Mouse (Mus musculus): ENCODE measurements around the gene Dazl.
"Not testable (repeated sequence)": the region's sequence is repeated elsewhere in the genome, so short reads cannot be mapped to it uniquely, and the experiment has no call there.

The Dazl gene

DNA sequence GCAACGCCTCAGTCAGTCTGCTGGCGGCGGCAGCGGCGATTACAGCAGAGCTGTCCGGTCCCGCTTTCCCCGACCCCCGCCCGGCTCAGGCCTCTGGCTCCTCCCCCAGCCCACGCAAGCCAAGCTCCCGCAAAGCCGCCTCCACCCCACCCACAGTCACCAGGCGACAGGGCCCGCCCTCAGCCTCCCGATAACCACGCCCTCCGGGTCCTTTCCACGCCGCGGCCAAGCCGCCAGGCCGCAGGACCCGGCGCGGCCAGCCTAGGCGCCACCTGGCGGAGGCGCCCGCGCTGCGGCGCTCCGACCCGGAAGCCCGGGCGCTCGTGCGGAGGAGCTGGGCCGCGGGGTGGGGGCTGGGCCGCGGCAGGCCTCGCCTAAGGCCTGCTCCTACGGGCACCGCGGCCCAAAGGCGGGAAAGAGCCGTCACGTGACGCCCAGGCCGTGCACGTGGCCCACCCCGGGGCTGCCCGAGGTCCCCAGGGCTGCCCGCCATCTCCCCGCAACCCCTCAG, 720 bp downstream of the Dazl start:
- in situ Hi-C loops (cut with MboI; ENCODE audit: unreplicated experiment in 2 of 2), result loop anchor here (10.0 to 25.0 kb wide), 4 partner anchors 212 to 1495 kb away; partner anchors contain the start of gene Plcl2 (in 1 of the 2)

DNA sequence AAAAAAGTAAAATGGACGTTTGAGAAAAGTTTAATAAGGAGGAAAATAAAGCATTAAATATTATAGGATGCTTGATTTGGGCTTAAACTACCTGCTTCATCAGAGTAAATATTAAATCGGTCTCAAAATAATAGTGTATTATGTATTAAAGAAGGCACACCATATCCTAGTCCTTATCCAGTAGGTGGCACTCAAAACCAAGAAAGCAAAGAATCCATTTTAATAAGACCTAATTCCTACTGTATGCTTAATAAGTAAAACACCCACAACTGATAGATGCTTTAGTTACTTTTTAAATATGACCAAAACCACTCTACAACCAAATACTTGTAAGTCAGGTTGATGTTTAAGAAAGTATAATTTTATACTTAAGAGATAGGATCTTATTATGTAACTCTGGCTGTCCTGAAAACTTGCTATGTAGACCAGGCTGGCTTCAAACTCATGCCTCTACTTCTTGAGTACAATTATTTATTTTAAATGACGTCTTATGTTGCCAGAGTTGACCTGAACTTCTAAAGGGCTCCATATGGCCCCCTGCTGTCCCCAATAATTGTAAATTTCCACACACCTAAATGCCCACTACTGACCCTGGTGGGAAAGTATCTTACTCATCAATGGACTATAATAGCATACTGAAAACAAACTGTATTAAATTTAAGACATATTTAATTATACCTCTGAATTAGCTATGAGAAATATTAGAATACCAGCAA, 1.8 kb downstream of the Dazl start:
- in situ Hi-C loops (cut with MboI; ENCODE audit: unreplicated experiment in 2 of 2), result loop anchor here (10.0 to 25.0 kb wide), 4 partner anchors 213 to 1496 kb away; partner anchors contain the start of gene Plcl2 (in 1 of the 2)

GRCm38 (mm10) chr17:50284845-50285244, 8.6 kb downstream of the Dazl start:
- in situ Hi-C loops (cut with MboI; ENCODE audit: unreplicated experiment in 2 of 2), result loop anchor here (25.0 kb wide), 3 partner anchors 677 to 1502 kb away; no protein-coding TSS in a partner anchor

DNA sequence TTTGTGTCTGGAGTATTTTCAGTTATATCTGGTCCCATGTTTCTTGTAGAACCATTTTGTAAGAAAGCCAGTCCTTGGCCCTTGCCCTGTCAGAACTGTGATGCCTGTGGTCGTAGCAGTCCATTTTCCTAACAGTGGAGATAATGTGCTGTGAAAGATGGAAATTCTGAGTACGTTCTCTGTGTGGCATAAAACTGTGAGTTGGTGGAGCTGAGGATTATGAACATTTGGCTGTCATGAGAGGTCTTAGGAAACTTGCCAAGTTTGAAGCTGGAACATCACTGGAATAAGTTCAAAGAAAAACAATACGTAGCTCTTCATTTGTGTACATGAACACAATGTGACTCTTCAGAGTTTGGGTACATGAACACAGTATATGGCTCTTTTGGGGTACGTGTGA, 31.8 kb downstream of the Dazl start:
- in situ Hi-C loops (cut with MboI; ENCODE audit: unreplicated experiment in 2 of 2), result not testable (repeated sequence)

- in situ Hi-C loops (cut with MboI; ENCODE audit: unreplicated experiment in 2 of 2), result no loop called here
Observed at GRCm38 (mm10) chr17:50260856-50261255, 32.6 kb downstream of the Dazl start.

- in situ Hi-C loops (cut with MboI; ENCODE audit: unreplicated experiment in 2 of 2), result no loop called here
Observed at GRCm38 (mm10) chr17:50246605-50247004, 46.8 kb downstream of the Dazl start.

- in situ Hi-C loops (cut with MboI; ENCODE audit: unreplicated experiment in 2 of 2), result loop anchor here in 1 of 2 experiments (5.0 kb wide), 1 partner anchor 548 kb away; no protein-coding TSS in a partner anchor
Observed at GRCm38 (mm10) chr17:50244675-50245074, 48.8 kb downstream of the Dazl start.

- in situ Hi-C loops (cut with MboI; ENCODE audit: unreplicated experiment in 2 of 2), result loop anchor here in 1 of 2 experiments (5.0 kb wide), 1 partner anchor 549 kb away; no protein-coding TSS in a partner anchor
Observed at GRCm38 (mm10) chr17:50243326-50243725, 50.1 kb downstream of the Dazl start.

DNA sequence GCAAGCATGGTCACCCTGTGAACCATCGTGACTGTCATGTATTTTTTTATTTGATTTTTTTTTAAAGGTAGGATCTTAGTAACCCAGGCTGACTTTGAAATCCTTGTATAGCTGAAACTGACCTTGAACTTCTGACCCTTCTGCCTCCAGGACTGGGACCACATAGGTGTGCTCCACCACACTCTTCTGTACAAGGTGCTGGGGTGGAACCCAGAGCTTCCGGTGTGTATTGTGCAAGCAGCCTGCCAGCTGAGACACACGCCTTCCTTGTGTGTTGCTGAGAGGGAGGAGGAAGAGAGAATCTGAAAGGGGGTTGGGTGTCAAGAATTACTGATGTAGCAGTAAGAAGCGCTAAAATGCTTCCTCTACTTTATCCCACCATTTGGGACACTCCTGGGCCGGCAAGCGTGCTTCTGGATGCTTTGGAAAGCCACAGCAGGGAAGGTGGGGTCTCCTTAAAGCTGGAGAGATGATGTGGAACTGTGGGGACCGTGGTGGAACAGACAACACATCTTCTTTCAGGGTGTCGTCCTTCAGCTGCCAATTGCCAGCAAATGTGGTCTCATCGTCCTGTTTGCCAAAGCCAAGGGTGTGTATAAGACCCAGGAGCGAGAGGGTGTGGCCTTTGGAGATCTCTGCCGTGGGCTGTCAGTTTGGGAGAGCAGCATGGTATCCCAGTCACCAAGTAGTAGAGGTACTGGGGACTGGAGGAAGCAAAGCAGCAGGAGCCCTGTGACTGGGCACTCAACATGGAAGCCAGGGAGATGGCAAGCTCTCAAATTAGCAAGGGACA, 55.4 kb downstream of the Dazl start:
- in situ Hi-C loops (cut with MboI; ENCODE audit: unreplicated experiment in 2 of 2), result loop anchor here (5.0 kb wide), 3 partner anchors 41 to 271 kb away; no protein-coding TSS in a partner anchor

- in situ Hi-C loops (cut with MboI; ENCODE audit: unreplicated experiment in 2 of 2), result loop anchor here (5.0 kb wide), 3 partner anchors 40 to 270 kb away; no protein-coding TSS in a partner anchor
Observed at GRCm38 (mm10) chr17:50237436-50237709, 56.1 kb downstream of the Dazl start.

DNA sequence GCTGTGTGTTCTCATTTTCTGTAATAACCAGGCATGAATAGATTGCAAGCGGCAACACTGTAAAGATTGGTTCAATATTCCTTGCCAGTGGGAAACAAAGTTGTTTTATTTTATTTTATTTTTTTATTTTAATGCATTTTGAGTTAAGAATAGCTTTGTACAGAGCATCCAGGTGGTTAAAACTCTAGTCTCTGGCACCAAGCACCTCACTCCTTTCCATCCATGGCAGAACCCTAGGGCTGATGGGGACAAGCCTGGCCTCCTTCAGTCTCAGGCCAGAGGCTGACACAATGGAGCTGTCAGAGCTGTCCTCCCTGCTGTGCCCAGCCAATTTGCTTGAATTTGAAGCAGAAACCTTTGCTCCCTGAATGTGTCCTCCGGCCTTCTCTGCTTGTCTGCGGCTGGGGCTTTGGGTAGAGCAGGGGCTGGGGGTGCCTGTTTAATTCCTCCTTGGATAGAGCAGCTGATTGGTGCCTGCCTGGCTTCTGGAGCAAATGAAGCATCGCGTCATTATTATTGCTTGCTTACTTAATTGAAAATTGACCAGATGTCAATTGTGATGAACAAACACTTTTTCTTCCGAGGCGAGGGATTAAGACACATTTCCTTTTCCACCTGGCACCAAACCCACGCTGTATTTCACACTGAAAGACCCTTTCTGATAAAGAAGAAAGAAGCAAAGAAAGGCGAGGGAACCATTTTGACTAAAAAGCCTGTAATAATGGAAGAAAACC, 56.6 kb downstream of the Dazl start:
- in situ Hi-C loops (cut with MboI; ENCODE audit: unreplicated experiment in 2 of 2), result loop anchor here (5.0 kb wide), 3 partner anchors 40 to 270 kb away; no protein-coding TSS in a partner anchor

DNA sequence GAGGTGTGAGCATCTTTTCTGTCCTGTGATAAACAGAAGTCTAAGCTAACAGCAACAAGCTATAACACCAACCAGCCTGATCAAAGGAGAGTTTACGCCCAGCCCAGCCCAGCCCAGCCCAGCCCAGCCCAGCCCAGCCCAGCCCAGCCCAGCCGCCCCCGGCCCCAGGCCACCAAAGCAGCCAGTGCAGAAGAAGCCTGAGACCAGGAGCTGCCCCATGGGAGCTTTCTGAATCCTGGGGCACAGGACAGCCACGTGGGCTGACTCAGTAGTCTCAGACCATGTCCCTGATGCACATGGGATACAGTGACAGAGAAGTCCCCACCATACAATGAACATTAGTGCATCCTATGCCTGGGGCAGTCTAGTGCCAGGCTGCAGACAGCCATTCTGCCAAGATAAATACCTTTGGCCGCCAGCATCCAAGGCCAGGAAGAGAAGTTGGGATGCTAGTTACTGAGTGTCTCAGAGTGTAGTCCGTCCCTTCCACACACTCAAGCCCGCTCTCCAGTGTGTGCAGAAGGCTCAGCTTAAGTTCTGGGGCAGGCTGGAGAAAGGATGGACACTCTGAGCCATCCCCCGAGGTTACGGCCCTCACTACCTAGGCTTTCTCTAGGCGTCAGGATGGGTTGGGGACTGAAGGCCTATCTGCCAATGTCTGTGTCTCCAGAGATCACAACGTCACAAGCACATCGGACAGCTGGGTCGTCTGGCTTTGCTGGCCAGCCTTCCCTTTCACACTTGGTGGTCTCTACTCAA, 57.3 kb downstream of the Dazl start:
- in situ Hi-C loops (cut with MboI; ENCODE audit: unreplicated experiment in 2 of 2), result loop anchor here (5.0 kb wide), 3 partner anchors 39 to 269 kb away; no protein-coding TSS in a partner anchor

GRCm38 (mm10) chr17:50233956-50234355, 59.5 kb downstream of the Dazl start:
- in situ Hi-C loops (cut with MboI; ENCODE audit: unreplicated experiment in 2 of 2), result no loop called here

DNA sequence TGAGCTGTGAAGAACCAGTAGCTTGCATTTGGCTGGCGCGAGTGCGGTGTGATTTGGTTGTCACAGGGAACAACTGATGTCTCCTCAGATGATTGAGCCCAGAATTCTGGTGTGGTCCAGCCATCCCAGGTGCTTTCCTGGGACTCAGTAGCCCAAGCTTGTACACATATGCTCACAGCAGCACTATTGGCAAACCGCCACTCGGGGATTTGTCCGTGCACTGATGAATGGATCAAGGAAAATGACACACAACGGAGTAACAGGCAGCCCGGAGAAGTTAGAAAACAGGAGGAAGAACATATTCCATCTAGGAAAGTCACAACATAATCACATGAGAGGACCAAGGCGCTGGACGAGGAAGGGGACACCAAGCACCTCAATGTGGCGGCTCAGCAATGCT, 60.6 kb downstream of the Dazl start:
- in situ Hi-C loops (cut with MboI; ENCODE audit: unreplicated experiment in 2 of 2), result no loop called here

DNA sequence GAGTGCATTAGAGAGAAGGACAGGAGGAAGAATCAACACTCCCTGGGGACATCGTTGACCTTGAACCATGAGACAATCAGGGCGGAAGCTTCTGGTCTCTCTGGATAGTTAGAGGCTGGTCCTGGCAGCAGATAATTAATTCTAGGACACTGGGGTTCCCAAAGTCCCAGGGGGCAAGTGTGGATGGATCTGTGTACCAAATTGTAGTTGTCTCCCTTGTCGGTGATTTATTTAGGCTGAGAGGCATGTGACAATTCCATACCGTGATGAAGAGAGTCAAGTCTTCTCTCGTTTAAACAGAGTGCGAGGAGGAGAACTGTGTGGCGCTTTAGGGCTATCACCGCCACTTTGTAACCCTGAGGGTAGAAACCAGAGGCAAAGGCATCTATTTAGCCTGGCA, 62.2 kb downstream of the Dazl start:
- in situ Hi-C loops (cut with MboI; ENCODE audit: unreplicated experiment in 2 of 2), result no loop called here

- in situ Hi-C loops (cut with MboI; ENCODE audit: unreplicated experiment in 2 of 2), result no loop called here
Observed at GRCm38 (mm10) chr17:50229534-50229933, 63.9 kb downstream of the Dazl start.

All from v-Abl transformed pro-B cells (cell line).